Mouse (Mus musculus): ENCODE results near the gene Elp1.

Elp1 gene

DNA sequence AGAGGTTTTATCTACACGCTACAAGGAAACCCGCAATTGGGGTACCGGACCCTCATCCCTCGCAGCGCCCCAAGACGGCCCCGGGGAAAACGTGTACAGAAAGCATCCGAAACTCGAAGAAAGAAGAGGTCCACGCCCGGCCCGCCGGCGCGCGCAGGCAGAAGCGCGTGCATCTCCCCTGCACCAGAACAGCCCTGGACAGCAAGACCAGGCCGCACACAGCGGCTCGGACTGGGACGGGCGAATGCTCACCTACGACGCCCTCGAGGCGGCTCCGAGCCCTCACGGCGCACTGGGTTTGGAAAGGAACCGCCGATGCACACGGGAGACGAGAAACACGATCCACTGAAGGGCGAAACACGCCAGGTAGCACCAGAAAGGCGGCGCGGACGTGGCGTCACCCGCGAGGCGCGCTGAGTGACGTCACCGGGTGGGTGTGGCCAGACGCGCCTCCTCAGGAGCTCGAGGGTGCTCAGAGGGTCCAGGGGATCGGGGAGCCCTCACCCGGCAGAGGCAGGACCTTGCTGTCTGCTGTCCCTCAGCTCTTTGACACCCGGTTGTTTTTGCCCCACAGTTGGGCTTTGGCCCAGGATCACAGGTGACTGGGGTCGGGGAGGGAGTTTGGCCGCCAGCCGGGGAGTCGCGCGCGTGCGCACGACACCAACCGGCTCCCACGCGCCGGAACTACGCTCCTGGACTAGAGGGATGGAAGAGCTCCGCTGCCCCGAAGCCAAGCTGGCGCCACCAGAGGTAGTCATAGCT, at the start of gene Elp1, which contains the start of gene Fam206a:
Elp1 (minus strand) TSS at position 425 of the 762 bp plus-strand sequence.
Fam206a (plus strand) TSS at position 439 of the 762 bp plus-strand sequence.
- peak; percentile 88 for DNase-seq (ENCODE audit: low read depth, low spot score)

DNA sequence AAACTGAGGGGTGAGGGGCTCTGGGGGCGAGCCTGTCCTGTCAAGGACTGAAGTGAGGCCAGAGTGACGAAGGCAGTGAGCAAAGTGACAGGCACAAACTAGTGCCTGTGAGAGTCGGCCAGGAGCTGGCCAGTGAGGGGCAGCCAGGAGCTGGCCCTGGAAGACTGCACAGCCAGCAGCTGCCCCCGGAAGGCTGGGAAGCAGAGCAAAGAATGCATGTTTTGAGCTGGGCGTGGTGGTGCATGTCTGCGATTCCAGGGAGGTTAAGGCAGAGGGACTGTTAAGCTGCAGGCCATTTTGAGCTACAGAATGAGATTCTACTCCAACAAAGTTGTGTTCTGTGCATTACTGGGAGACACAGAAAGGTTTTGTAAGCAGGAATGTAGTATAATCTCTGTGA, 48.6 kb upstream of the Elp1 start:
- DNase-seq (ENCODE audit: low read depth, low spot score), result no peak

DNA sequence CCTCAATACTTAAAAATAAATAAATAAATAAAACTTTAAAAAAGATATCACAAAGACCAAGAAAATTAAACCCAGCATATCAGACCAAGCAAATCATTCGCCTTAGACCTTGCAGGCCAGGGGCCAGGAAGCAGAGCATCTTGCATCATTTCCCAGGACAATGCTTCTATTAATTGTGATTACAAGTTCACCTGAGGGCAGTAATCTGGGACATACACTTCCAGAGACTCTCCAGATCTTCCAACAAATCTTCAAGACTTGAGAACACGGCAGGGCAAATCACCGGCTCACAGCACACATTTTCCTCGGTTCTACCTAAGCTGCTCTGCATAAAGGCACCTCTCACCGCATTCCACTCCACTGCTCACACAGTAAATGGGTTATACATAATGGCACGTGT, 45.9 kb upstream of the Elp1 start:
- DNase-seq (ENCODE audit: low read depth, low spot score), result no peak

- DNase-seq (ENCODE audit: low read depth, low spot score), result no peak
Measured at GRCm38 (mm10) chr4:56847400-56847799, 45.3 kb upstream of the Elp1 start.

DNA sequence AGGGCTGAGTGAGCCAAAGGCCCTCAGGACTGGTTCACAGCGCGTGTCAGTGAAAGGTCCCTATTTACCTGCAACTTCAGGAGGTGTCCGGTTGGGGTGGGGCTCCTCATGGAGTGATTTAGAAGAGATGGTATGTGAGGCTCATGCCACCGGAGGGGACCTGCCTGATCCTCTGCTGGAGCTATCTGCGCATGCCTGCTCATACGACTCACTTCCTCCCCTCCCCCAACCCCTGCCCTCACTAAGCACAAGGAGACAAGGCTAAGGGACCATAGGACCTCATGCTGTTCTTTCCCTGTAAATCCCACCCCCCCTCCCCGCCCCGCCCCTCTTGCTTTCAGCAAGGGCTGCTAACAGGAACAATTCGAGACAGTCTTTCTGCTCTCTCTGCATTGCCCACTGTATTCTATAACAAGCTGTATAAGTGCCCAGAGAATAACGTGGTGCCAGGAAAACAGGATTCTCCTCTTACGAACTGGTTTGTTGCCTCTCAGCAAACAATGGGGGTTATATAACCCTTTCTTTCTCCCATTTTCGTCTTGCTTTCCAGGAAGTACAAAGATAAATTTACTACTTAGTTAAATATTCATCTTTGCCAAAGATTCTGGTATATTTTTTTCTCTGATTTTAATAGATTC, 43.9 kb upstream of the Elp1 start:
- DNase-seq (ENCODE audit: low read depth, low spot score), result no peak

GRCm38 (mm10) chr4:56844911-56845310, 42.8 kb upstream of the Elp1 start:
- no peak for DNase-seq (ENCODE audit: low read depth, low spot score)

- no peak for DNase-seq (ENCODE audit: low read depth, low spot score)
Measured at GRCm38 (mm10) chr4:56843963-56844362, 41.8 kb upstream of the Elp1 start.

DNA sequence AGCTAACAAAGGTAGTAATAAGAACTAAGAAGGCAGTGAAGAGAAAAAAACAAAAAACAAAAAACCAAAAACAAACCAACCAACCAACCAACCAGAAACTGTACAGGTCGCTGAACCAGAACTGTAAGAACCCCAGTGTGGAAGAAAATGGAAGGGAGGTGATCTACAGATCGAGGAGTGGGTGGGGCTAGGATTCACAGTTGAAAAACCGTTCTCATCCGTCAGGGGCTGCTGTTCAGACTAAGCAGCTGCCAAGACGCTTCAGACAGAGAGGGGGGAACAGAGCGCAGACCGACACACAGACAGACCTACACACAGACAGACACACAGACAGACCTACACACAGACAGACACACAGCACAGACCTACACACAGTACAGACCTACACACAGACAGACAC, 40.4 kb upstream of the Elp1 start:
- no peak for DNase-seq (ENCODE audit: low read depth, low spot score)

DNA sequence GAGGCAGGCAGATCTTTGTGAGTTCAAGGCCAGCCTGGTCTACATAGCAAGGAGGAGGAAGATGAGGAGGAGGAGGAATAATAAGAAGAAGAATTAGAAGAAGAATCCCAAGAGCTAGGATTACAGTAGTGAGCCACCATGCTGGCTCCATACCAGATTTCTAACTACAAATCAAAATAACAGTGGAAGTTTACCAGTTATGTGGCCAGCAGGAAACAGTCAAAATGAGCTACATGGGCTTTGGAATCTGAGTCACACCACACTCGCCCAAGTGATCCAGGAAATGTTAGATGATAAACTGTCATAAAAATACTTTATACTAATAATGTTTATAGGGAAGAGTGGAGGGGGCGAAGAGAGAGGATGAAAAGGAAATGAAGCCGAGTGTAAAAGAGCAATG, 38.2 kb upstream of the Elp1 start:
- DNase-seq (ENCODE audit: low read depth, low spot score), result no peak

DNA sequence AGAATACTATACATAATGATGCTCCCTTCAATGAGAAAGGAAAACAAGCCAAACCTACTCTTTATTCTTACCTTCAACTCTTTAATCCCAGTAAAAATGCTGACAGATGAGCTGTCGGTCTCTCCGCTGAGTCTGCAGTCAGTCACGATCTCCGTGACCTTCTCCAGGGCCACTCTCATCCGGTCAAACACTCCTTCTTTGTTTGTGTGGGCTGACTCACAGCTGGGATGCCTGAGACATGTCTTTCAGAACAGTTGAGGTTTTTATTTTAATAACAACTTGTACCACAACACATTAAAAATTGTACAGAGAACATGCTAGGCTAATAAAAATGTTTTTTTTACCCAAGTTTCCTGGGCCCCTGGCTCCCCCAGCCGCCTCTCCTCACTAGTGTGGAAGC, 35.5 kb upstream of the Elp1 start:
- DNase-seq (ENCODE audit: low read depth, low spot score), result no peak

- no peak for DNase-seq (ENCODE audit: low read depth, low spot score)
Measured at GRCm38 (mm10) chr4:56831998-56832397, 29.9 kb upstream of the Elp1 start.

DNA sequence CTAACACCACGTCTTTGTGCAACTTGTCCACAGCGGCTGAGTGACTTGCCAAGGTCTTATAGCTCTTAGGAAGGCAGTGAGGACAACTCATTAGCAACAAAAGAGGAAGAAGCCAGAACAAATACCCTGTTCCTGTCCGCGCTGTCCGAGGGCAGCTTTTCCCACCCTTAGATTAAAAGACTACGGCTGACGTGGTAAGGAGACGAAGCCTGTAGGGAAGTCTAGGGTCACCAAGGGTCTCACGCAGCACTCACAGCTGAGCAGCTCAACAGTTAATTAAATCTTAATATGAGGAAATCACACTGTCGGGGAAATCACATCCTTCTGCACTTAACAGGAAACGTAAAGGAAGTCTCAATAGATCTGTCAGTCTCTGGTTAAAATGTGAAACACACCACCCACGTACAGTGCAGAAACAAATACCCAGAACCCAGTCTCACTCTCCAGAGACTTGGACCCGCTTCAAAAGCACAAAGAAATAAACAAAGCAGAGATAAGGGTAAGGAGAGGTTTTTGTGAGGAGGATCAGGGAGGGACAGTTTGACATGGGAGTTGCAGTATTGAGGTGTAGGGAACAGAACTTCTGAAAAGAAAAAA, 29.0 kb upstream of the Elp1 start:
- no peak for DNase-seq (ENCODE audit: low read depth, low spot score)

- DNase-seq (ENCODE audit: low read depth, low spot score), result no peak
Measured at GRCm38 (mm10) chr4:56829511-56829921, 27.4 kb upstream of the Elp1 start.

GRCm38 (mm10) chr4:56828932-56829331, 26.8 kb upstream of the Elp1 start:
- no peak for DNase-seq (ENCODE audit: low read depth, low spot score)

DNA sequence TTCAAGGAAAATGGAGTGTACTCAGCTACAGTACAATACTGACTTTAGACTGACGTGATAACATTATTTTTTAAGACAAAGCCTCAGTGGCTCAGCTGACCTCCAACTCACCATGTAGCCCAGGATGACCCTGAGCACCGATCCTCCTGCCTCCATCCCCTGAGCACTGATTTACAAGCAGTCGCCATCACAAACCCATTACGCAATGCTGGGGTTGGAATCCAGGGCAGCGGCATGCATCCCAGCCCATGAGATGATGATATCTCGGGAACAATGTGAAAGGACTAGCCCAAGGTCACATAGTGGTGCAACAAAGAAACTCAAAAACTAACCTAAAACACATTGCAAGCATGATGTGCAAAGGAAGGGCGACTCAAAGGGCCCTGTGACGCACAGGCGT, 22.1 kb upstream of the Elp1 start:
- DNase-seq (ENCODE audit: low read depth, low spot score), result no peak

- DNase-seq (ENCODE audit: low read depth, low spot score), result no peak
Measured at GRCm38 (mm10) chr4:56820017-56820550, 18.0 kb upstream of the Elp1 start.

- DNase-seq (ENCODE audit: low read depth, low spot score), result no peak
Measured at GRCm38 (mm10) chr4:56815131-56815530, 13.0 kb upstream of the Elp1 start.

DNA sequence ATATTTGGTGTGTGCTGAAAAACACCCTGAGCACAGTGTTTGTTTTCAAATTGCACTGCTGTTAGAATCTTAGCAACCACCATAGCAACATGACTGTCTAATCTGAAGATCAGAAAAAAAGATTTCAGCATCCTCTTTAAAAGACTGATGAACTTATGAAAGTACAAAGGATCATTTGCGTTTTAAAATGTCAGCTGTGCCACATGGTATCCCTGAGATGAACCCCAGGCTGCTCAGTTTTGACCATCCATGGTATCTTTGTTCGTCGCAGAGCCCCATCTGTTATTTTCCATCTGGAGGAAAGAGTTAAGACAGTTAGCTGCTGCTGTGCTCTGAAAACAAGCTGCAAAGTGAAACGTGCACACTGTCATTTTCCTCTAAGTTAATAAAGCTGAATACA, 10.0 kb upstream of the Elp1 start:
- no peak for DNase-seq (ENCODE audit: low read depth, low spot score)

DNA sequence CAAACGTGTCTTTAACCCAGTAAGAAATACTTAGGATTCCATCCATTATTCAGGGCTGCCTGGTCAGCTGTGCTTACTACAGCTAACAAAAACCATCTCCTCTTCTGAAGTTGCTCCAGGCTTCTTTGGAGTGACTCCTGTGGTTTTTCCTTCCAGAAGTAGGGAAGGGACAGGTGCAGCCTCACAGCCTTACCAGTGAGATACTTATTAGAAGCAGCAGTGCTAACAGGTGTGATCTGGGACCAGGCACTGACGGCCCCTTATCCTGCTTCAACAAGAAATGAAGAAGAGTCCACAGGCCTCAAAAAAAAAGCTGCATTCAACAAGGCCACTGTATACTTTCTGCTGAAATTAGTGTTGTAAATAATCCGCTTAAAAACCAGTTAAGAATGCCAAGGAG, 9.5 kb upstream of the Elp1 start:
- no peak for DNase-seq (ENCODE audit: low read depth, low spot score)

GRCm38 (mm10) chr4:56809050-56809449, 6.9 kb upstream of the Elp1 start:
- DNase-seq (ENCODE audit: low read depth, low spot score), result no peak

- DNase-seq (ENCODE audit: low read depth, low spot score), result no peak
Measured at GRCm38 (mm10) chr4:56802669-56803150, 579 bp upstream of the Elp1 start.

- DNase-seq (ENCODE audit: low read depth, low spot score), result no peak
Measured at GRCm38 (mm10) chr4:56791373-56791772, 10.8 kb downstream of the Elp1 start.

Data from retina, postnatal 7 days (tissue).